Mouse (Mus musculus) midbrain, embryonic 16.5 days (tissue): Measurements from ENCODE around the gene Anxa9. TPM values are rescaled to one million over a fixed set of nuclear protein-coding genes. Genes with fewer than 3 reads are reported as not detected.
A peak's percentile ranks its signal among the peaks of the same experiment; 100 is the strongest.

Experiments used
- ATAC-seq: fragments of 200-750 bp; cut with Nextera tagmentation; 2 replicates; pipeline ENCODE4 v1.8.0; 2017; ENCODE audit warnings: moderate TSS enrichment
- H3K27ac ChIP-seq: fragments of 300-500 bp; sonication (generic); 2 replicates; pipeline ENCODE4 v1.5.1; 2014; ENCODE audit warnings: mild to moderate bottlenecking, low read length, mixed read lengths
- H3K27me3 ChIP-seq: fragments of 300-500 bp; sonication (generic); 2 replicates; pipeline ENCODE4 v1.6.1; 2014; ENCODE audit warnings: low read depth, low read length, mixed read lengths; ENCODE audit not compliant: control insufficient read depth, insufficient read depth
- H3K36me3 ChIP-seq: fragments of 300-500 bp; sonication (generic); 2 replicates; pipeline ENCODE4 v1.6.1; 2014; ENCODE audit warnings: mild to moderate bottlenecking, low read length, moderate library complexity, mixed read lengths; ENCODE audit not compliant: control insufficient read depth, insufficient read depth
- H3K4me1 ChIP-seq: fragments of 300-500 bp; sonication (generic); 2 replicates; pipeline ENCODE4 v1.6.1; 2014; ENCODE audit warnings: mild to moderate bottlenecking, low read length, mixed read lengths; ENCODE audit not compliant: control insufficient read depth, insufficient read depth
- H3K4me2 ChIP-seq: fragments of 300-500 bp; sonication (generic); 2 replicates; pipeline ENCODE4 v1.6.1; 2014; ENCODE audit warnings: mild to moderate bottlenecking, low read length, mixed read lengths
- H3K4me3 ChIP-seq: fragments of 300-500 bp; sonication (generic); 2 replicates; pipeline ENCODE4 v1.5.1; 2014; ENCODE audit warnings: low read depth, mild to moderate bottlenecking, low read length, moderate library complexity, mixed read lengths
- H3K9ac ChIP-seq: fragments of 300-500 bp; sonication (generic); 2 replicates; pipeline ENCODE4 v1.6.1; 2014; ENCODE audit warnings: low read depth, low read length, mixed read lengths
- H3K9me3 ChIP-seq: fragments of 300-500 bp; sonication (generic); replicated peaks from 2 replicates; pipeline ENCODE4 v1.6.1; 2014; ENCODE audit warnings: mild to moderate bottlenecking, low read length, mixed read lengths; ENCODE audit not compliant: control insufficient read depth, poor library complexity, severe bottlenecking
- WGBS: fragments of 180-500 bp; shearing (Covaris S2); extraction: QIAGEN DNeasy Blood & Tissue Kit; methylation state at CpG from one replicate; pipeline ENCODE4 v1.1.7; 2014; 5-methylcytosine and 5-hydroxymethylcytosine counted together
- polyA plus RNA-seq: library from polyadenylated mRNA; unstranded; fragments of >200 nt; fragmentation: Nextera tagmentation; extraction: Ambion mirVana; gene quantifications from 2 replicates; pipeline ENCODE4 v1.2.1, GENCODE M21; 2015

Gene Anxa9
- polyA plus RNA-seq, 1 experiment from 2014 or later: 0.23 TPM

DNA sequence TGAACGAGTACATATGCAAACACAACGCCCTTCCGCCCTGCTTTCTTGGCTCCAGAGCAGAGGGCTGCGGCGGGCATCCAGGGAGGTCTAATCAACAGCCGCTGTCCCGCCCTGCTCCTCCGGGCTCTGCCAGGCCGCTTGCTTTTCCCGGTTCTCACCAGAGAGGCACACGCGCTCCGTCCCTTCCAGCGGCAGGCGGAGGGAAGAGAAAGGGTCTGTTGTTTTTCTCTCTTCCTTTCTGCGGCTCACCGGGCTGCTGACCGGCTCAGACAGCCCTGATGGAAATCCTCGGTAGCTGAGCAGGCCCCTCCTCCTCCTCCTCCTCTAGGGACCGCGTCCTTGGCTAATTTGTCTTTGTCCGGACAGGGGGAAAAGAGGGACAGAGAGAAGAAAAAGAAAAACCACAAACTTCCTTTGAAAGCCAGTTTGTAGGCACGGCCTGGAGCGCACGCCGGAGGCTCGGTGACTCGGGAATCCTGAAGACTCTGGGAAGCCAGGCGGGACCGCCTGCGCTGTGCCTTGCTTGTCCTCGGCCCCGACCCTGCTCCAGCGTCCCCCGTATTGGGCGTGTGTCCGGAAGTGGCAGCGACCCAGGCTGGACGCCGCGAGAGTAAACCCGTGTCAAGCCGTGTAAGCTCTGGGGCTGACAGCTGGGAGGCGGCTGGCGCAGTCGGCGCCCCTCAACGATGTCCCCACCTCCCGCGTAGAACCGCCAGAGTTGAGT lies 23.9 kb downstream of the Anxa9 start:
- Histone ChIP-seq H3K4me3 (peak overlapping the region; percentile 60), H3K36me3 (peaks cover under 1% of the 10 kb centered on the region; the same call in 1 of the 2 replicates), H3K27me3 (no peaks in the 10 kb centered on the region), H3K4me2 (peak overlapping the region; percentile 86), H3K9ac (peak overlapping the region; percentile 76), H3K4me1 (peaks cover 22% of the 10 kb centered on the region), H3K27ac (peak overlapping the region; percentile 84), H3K9me3 (no peaks in the 10 kb centered on the region)
- WGBS: under 1% methylated on average over 48 of the region's 51 CpGs
- ATAC-seq: peak; percentile 43

DNA sequence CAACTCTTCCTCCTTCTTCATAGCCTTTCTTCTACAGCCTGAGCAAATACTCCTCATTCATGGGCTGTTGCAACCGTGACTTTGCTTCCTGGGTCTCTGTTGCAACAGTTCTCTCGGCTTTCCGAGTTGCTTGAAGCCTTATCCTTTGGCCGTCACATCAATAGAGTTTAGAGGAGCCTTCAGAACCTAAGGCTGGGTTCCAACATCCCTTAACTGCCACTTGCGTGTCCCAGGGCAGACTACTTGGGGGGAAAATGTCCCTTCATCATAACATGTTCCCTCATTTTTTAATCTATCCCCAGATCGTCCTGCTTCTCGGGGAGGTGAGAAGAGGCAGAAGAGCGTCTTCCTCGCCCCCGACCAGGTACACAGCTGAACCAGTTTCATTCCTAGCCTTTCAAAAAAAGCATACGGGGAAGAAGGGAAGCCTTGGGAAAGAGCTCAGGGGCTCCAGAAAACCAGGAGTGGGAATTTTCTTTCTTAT lies 24.6 kb downstream of the Anxa9 start:
- Histone ChIP-seq H3K9me3 (no peaks in the 10 kb centered on the region), H3K27me3 (no peaks in the 10 kb centered on the region), H3K4me2 (peak overlapping the region; percentile 86), H3K4me1 (peaks cover 22% of the 10 kb centered on the region), H3K4me3 (peak overlapping the region; percentile 60), H3K36me3 (no peaks in the 10 kb centered on the region), H3K9ac (peak overlapping the region; percentile 76), H3K27ac (peak overlapping the region; percentile 84)
- no peak for ATAC-seq
- WGBS: under 1% methylated on average over 11 of the region's 11 CpGs

DNA sequence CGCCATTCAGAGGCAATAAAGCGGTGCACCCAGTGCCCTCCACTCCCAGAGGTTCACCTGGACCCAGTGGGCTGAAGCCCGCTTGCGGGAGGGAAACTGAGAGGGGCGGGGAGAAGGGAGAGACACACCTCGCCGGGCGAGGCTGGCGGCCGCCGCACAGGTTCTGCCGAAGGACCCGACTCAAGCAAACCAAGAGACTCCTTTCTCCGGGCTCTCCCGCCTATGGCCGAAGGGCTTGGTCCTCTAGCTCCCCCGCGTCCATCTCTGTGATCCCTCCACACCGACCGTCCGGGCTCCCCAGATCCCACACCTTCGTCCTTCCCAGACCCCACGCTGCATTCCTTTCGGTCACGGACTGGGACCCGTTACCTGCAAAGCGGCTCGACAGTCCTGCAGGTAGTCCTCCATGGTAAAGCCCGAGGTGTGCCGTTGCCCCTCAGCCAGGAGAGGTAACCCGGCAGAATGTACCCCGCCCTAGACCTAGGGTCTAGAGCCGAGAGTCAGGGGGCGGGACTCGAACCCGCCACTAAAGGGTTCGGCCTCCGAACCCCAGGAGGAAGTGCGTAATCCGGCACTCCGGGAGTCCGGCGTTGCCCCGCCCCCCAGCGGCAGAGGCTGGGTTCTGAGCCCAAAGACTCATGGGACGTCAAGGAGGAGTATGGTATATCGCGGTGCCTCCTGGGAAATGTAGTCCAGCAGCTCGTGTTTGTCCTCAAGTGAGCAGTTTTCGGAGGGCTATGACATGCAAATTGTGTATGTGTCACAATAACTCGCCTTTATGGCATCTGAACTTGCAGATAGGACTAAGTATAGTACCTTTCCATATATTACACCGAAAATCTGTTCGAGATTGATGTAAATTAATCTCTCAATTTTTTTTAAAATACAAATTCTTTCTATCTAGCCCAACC lies 25.5 kb downstream of the Anxa9 start, which contains the start of the genes Mindy1 and Prune1:
Mindy1 (plus strand) TSS at position 130 of the 911 bp plus-strand sequence.
Prune1 (minus strand) TSS at position 861 of the 911 bp plus-strand sequence.
- ATAC-seq: peak; percentile 92
- WGBS: under 1% methylated on average over 40 of the region's 53 CpGs
- Histone ChIP-seq H3K9ac (peak within 1 kb of the TSS; percentile 84), H3K4me2 (peak within 1 kb of the TSS; percentile 86), H3K27ac (peak within 1 kb of the TSS; percentile 84), H3K4me1 (peaks cover 22% of the 10 kb centered on the region), H3K27me3 (no peaks in the 10 kb centered on the region), H3K9me3 (no peaks in the 10 kb centered on the region), H3K4me3 (peak within 1 kb of the TSS; percentile 71), H3K36me3 (no peaks in the 10 kb centered on the region)

DNA sequence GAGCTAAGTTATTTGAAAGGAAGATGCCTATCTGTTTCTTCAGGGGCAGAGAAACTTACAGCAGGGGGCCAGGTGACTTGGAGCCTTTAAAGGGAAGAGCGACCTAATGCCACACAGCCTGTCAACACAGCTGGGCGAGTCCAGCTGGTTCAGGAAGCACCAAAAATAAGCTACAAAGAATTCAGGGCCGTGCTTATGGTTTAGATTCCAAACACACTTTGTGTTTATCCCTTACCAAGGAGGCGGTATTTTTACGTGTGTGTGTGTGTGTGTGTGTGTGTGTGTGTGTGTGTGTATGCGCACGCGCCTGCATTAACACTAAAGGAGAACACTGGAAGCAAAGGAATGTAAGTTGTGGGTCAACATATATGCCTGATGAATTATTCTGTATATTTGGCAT lies 26.2 kb downstream of the Anxa9 start:
- Histone ChIP-seq H3K4me2 (peak overlapping the region; percentile 86), H3K4me3 (peak overlapping the region; percentile 71), H3K9ac (peak overlapping the region; percentile 84), H3K4me1 (peaks cover 22% of the 10 kb centered on the region), H3K27ac (peak overlapping the region; percentile 84), H3K9me3 (no peaks in the 10 kb centered on the region), H3K36me3 (no peaks in the 10 kb centered on the region), H3K27me3 (no peaks in the 10 kb centered on the region)
- 32% methylated on average over 8 of the region's 8 CpGs for WGBS
- ATAC-seq: no peak

DNA sequence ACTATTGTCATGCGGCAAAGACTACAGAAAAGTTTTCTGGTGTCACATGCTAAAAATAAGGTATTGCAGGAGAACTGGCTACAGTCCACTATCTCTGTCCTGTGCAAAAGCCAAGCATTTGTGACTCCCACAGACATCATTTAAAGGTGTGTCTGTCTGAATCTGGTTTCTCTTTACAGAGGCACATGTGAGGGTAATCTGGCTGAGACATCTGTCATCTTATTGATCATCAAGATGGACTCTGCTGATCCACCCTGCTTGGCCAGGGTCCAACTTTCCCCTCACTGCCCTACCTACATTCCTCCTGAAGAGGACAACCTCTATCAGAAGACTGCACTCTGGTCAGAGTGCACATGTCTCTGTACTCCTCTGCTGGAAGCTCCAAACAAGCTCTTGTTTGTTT lies 29.8 kb downstream of the Anxa9 start:
- H3K4me2 ChIP-seq: no peak overlapping the region
- H3K4me1 ChIP-seq: peaks cover 5% of the 10 kb centered on the region
- ATAC-seq: no peak
- H3K9me3 ChIP-seq: no peaks in the 10 kb centered on the region
- WGBS: 100% methylated on average over 1 of the region's 1 CpGs
- H3K27ac ChIP-seq: no peak overlapping the region
- H3K36me3 ChIP-seq: no peaks in the 10 kb centered on the region
- no peaks in the 10 kb centered on the region for H3K27me3 ChIP-seq
- H3K9ac ChIP-seq: no peak overlapping the region
- H3K4me3 ChIP-seq: no peak overlapping the region

DNA sequence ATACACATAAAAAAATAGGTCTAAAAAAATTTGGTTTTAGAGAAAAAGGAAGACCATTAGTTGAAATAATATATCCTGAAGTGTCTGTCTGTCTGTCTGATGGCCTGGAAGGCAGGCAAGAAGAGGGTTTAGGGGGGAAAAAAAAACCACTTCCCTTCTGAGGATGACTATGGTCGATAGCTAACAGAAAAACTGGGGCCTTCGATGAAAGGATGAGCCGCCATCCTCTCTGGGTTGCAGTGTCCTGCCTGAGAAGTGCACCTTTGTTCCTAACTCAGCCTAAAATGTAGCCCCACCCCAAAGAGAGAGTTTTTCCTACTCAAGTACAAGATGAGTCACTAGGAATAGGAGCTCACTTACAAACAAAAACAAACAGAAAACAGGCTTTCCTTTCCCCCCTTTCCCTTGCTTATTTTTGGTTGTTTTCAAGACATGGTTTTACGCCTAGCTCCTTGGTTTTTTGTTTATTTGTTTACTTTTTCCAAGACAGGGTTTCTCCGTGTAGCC lies 30.5 kb downstream of the Anxa9 start:
- Histone ChIP-seq H3K4me3 (no peak overlapping the region), H3K27me3 (no peaks in the 10 kb centered on the region), H3K4me1 (peaks cover 5% of the 10 kb centered on the region), H3K9me3 (no peaks in the 10 kb centered on the region), H3K4me2 (no peak overlapping the region), H3K9ac (no peak overlapping the region), H3K27ac (no peak overlapping the region), H3K36me3 (0 out of 2 replicates have a peak, but pooled peaks cover 2% of the 10 kb centered on the region)
- no peak for ATAC-seq
- WGBS: 85% methylated on average over 5 of the region's 5 CpGs

DNA sequence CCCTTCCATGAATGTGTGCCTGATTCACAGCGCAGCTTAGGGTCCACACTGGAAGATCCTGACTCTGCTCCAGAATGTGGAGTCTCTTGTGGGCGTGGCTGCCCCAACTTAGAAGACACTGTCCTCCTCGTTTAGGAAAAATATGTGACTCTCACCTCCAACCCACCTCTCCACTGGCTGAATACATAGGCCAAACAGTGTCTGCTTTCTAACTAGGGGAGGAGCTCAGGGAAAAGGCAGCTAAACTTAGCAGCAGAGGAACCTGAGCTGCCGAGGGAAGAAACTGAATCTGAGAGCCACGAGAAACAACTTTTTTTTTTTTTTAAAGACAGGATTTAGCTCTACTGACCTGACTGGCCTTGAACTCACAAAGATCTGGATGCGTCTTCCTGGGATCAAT lies 31.8 kb downstream of the Anxa9 start:
- Histone ChIP-seq H3K4me2 (no peak overlapping the region), H3K27me3 (no peaks in the 10 kb centered on the region), H3K9ac (no peak overlapping the region), H3K36me3 (0 out of 2 replicates have a peak, but pooled peaks cover 2% of the 10 kb centered on the region), H3K4me3 (no peak overlapping the region), H3K27ac (no peak overlapping the region), H3K9me3 (no peaks in the 10 kb centered on the region), H3K4me1 (no peaks in the 10 kb centered on the region)
- WGBS: 92% methylated on average over 6 of the region's 6 CpGs
- no peak for ATAC-seq

DNA sequence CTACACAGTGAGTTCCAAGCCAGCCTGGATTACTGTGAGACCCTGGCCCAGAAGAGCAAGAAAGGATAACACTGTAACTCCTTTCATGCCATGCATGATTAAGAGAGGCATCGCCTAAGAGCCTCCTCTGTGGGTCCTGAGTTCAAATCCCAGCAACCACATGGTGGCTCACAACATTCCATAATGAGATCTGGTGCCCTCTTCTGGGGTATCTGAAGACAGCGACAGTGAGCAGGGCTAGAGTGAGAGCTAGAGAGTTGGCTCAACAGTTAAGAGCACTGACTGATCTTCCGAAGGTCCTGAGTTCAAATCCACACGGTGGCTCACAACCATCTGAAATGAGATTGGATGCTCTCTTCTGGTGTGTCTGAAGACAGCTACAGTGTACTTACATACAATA lies 32.5 kb downstream of the Anxa9 start:
- Histone ChIP-seq H3K9me3 (no peaks in the 10 kb centered on the region), H3K4me2 (no peak overlapping the region), H3K9ac (no peak overlapping the region), H3K27me3 (no peaks in the 10 kb centered on the region), H3K4me3 (no peak overlapping the region), H3K36me3 (0 out of 2 replicates have a peak, but pooled peaks cover 2% of the 10 kb centered on the region), H3K27ac (no peak overlapping the region), H3K4me1 (no peaks in the 10 kb centered on the region)
- ATAC-seq: no peak
- 92% methylated on average over 4 of the region's 4 CpGs for WGBS
